Mouse (Mus musculus) midbrain, embryonic 15.5 days (tissue): Measurements from ENCODE around the gene Btaf1. TPM values are rescaled to one million over a fixed set of nuclear protein-coding genes. Genes with fewer than 3 reads are reported as not detected.
"Not testable (repeated sequence)": the region's sequence is repeated elsewhere in the genome, so short reads cannot be mapped to it uniquely, and the experiment has no call there.

Experiments
- ATAC-seq: fragments of 200-750 bp; cut with Nextera tagmentation; replicated peaks from 2 replicates; pipeline ENCODE4 v1.8.0; 2017; ENCODE audit warnings: moderate TSS enrichment
- H3K27ac ChIP-seq: fragments of 300-500 bp; sonication (generic); 2 replicates; pipeline ENCODE4 v1.5.1; 2015; ENCODE audit warnings: mild to moderate bottlenecking, inconsistent platforms
- H3K27me3 ChIP-seq: fragments of 300-500 bp; sonication (generic); replicated peaks from 2 replicates; pipeline ENCODE4 v1.6.1; 2015; ENCODE audit warnings: inconsistent platforms
- H3K36me3 ChIP-seq: fragments of 300-500 bp; sonication (generic); replicated peaks from 2 replicates; pipeline ENCODE4 v1.6.1; 2015; ENCODE audit warnings: inconsistent platforms
- H3K4me1 ChIP-seq: fragments of 300-500 bp; sonication (generic); 2 replicates; pipeline ENCODE4 v1.6.1; 2015; ENCODE audit warnings: inconsistent platforms
- H3K4me2 ChIP-seq: fragments of 300-500 bp; sonication (generic); 2 replicates; pipeline ENCODE4 v1.6.1; 2015; ENCODE audit warnings: inconsistent platforms, mild to moderate bottlenecking, moderate library complexity
- H3K4me3 ChIP-seq: fragments of 300-500 bp; sonication (generic); 2 replicates; pipeline ENCODE4 v1.5.1; 2015; ENCODE audit warnings: mild to moderate bottlenecking, inconsistent platforms
- H3K9ac ChIP-seq: fragments of 300-500 bp; sonication (generic); 2 replicates; pipeline ENCODE4 v1.6.1; 2015; ENCODE audit warnings: mild to moderate bottlenecking, inconsistent platforms
- H3K9me3 ChIP-seq: fragments of 300-500 bp; sonication (generic); 2 replicates; pipeline ENCODE4 v1.6.1; 2016; ENCODE audit warnings: inconsistent platforms
- WGBS: fragments of 180-500 bp; shearing (Covaris S2); methylation state at CpG from one replicate; pipeline ENCODE4 v1.1.7; 2015; ENCODE audit warnings: mixed read lengths; 5-methylcytosine and 5-hydroxymethylcytosine counted together
- polyA plus RNA-seq: library from polyadenylated mRNA; unstranded; fragments of >200 nt; fragmentation: Nextera tagmentation; extraction: Ambion mirVana; gene quantifications from 2 replicates; pipeline ENCODE4 v1.2.1, GENCODE M21; 2015

Btaf1 gene
- polyA plus RNA-seq, 1 experiment from 2014 or later: 10.2 TPM

- Histone ChIP-seq H3K36me3 (no peaks in the 10 kb centered on the region), H3K9me3 (no peaks in the 10 kb centered on the region), H3K9ac (no peak overlapping the region), H3K27ac (no peak overlapping the region), H3K4me2 (peak overlapping the region; percentile 74; the same call in 1 of the 2 replicates), H3K4me3 (no peak overlapping the region), H3K27me3 (no peaks in the 10 kb centered on the region), H3K4me1 (peaks cover 26% of the 10 kb centered on the region)
- 84% methylated on average over 6 of the region's 6 CpGs for WGBS
- ATAC-seq: no peak
Observed at GRCm38 (mm10) chr19:36927800-36928361, 2.0 kb downstream of the Btaf1 start.

- H3K4me2 ChIP-seq: no peak overlapping the region
- H3K4me1 ChIP-seq: peaks cover 24% of the 10 kb centered on the region
- no peak overlapping the region for H3K27ac ChIP-seq
- ATAC-seq: no peak
- H3K36me3 ChIP-seq: no peaks in the 10 kb centered on the region
- H3K9me3 ChIP-seq: no peaks in the 10 kb centered on the region
- H3K27me3 ChIP-seq: no peaks in the 10 kb centered on the region
- no peak overlapping the region for H3K9ac ChIP-seq
- H3K4me3 ChIP-seq: no peak overlapping the region
Observed at GRCm38 (mm10) chr19:36929816-36930215, 3.9 kb downstream of the Btaf1 start.

- H3K9me3 ChIP-seq: no peaks in the 10 kb centered on the region
- no peak overlapping the region for H3K27ac ChIP-seq
- ATAC-seq: no peak
- H3K27me3 ChIP-seq: no peaks in the 10 kb centered on the region
- peaks cover 13% of the 10 kb centered on the region for H3K4me1 ChIP-seq
- no peak overlapping the region for H3K4me2 ChIP-seq
- no peaks in the 10 kb centered on the region for H3K36me3 ChIP-seq
- no peak overlapping the region for H3K4me3 ChIP-seq
- H3K9ac ChIP-seq: no peak overlapping the region
Observed at GRCm38 (mm10) chr19:36932097-36932496, 6.2 kb downstream of the Btaf1 start.

GRCm38 (mm10) chr19:36932613-36933012 lies 6.7 kb downstream of the Btaf1 start:
- no peaks in the 10 kb centered on the region for H3K36me3 ChIP-seq
- peaks cover 8% of the 10 kb centered on the region for H3K4me1 ChIP-seq
- H3K27ac ChIP-seq: no peak overlapping the region
- H3K4me2 ChIP-seq: no peak overlapping the region
- no peak for ATAC-seq
- 94% methylated on average over 2 of the region's 2 CpGs for whole genome bisulfite sequencing
- H3K4me3 ChIP-seq: no peak overlapping the region
- H3K9ac ChIP-seq: no peak overlapping the region
- H3K27me3 ChIP-seq: no peaks in the 10 kb centered on the region
- H3K9me3 ChIP-seq: no peaks in the 10 kb centered on the region

- H3K4me2 ChIP-seq: no peak overlapping the region
- H3K36me3 ChIP-seq: no peaks in the 10 kb centered on the region
- no peak for ATAC-seq
- WGBS: 89% methylated on average over 4 of the region's 4 CpGs
- no peak overlapping the region for H3K9ac ChIP-seq
- H3K4me1 ChIP-seq: no peaks in the 10 kb centered on the region
- no peaks in the 10 kb centered on the region for H3K27me3 ChIP-seq
- H3K4me3 ChIP-seq: no peak overlapping the region
- H3K9me3 ChIP-seq: no peaks in the 10 kb centered on the region
- no peak overlapping the region for H3K27ac ChIP-seq
Observed at GRCm38 (mm10) chr19:36936285-36936684, 10.4 kb downstream of the Btaf1 start.

- Histone ChIP-seq H3K4me1 (no peaks in the 10 kb centered on the region), H3K9me3 (no peaks in the 10 kb centered on the region), H3K36me3 (no peaks in the 10 kb centered on the region), H3K9ac (no peak overlapping the region), H3K4me2 (no peak overlapping the region), H3K27ac (no peak overlapping the region), H3K4me3 (no peak overlapping the region), H3K27me3 (no peaks in the 10 kb centered on the region)
- no peak for ATAC-seq
Observed at GRCm38 (mm10) chr19:36938008-36938407, 12.1 kb downstream of the Btaf1 start.

GRCm38 (mm10) chr19:36940064-36940463 lies 14.2 kb downstream of the Btaf1 start:
- no peaks in the 10 kb centered on the region for H3K36me3 ChIP-seq
- H3K27me3 ChIP-seq: no peaks in the 10 kb centered on the region
- ATAC-seq: no peak
- no peaks in the 10 kb centered on the region for H3K9me3 ChIP-seq
- no peak overlapping the region for H3K4me2 ChIP-seq
- WGBS: 100% methylated on average over 1 of the region's 1 CpGs
- no peaks in the 10 kb centered on the region for H3K4me1 ChIP-seq
- no peak overlapping the region for H3K27ac ChIP-seq
- no peak overlapping the region for H3K4me3 ChIP-seq
- H3K9ac ChIP-seq: no peak overlapping the region

- Histone ChIP-seq H3K4me3 (no peak overlapping the region), H3K36me3 (0 out of 2 replicates have a peak, but pooled peaks cover 5% of the 10 kb centered on the region), H3K27ac (no peak overlapping the region), H3K4me1 (no peaks in the 10 kb centered on the region), H3K9ac (no peak overlapping the region), H3K4me2 (no peak overlapping the region), H3K27me3 (no peaks in the 10 kb centered on the region), H3K9me3 (no peaks in the 10 kb centered on the region)
- 54% methylated on average over 4 of the region's 4 CpGs for WGBS
- no peak for ATAC-seq
Observed at GRCm38 (mm10) chr19:36953637-36954206, 27.8 kb downstream of the Btaf1 start.

- Histone ChIP-seq H3K9me3 (no peaks in the 10 kb centered on the region), H3K27me3 (no peaks in the 10 kb centered on the region), H3K4me2 (no peak overlapping the region), H3K9ac (no peak overlapping the region), H3K4me1 (no peaks in the 10 kb centered on the region), H3K27ac (no peak overlapping the region), H3K36me3 (0 out of 2 replicates have a peak, but pooled peaks cover 11% of the 10 kb centered on the region), H3K4me3 (no peak overlapping the region)
- no peak for ATAC-seq
- 89% methylated on average over 4 of the region's 4 CpGs for WGBS
Observed at GRCm38 (mm10) chr19:36958331-36958730, 32.5 kb downstream of the Btaf1 start.

- H3K4me1 ChIP-seq: no peaks in the 10 kb centered on the region
- no peaks in the 10 kb centered on the region for H3K27me3 ChIP-seq
- no peaks in the 10 kb centered on the region for H3K9me3 ChIP-seq
- H3K9ac ChIP-seq: no peak overlapping the region
- 87% methylated on average over 1 of the region's 1 CpGs for WGBS
- H3K36me3 ChIP-seq: peaks cover 17% of the 10 kb centered on the region
- ATAC-seq: no peak
- H3K27ac ChIP-seq: no peak overlapping the region
- no peak overlapping the region for H3K4me3 ChIP-seq
- no peak overlapping the region for H3K4me2 ChIP-seq
Observed at GRCm38 (mm10) chr19:36961320-36961719, 35.4 kb downstream of the Btaf1 start.

GRCm38 (mm10) chr19:36962544-36963260 lies 36.8 kb downstream of the Btaf1 start:
- not testable (repeated sequence) for H3K4me2 ChIP-seq, H3K4me1 ChIP-seq, H3K9ac ChIP-seq, H3K4me3 ChIP-seq, H3K9me3 ChIP-seq, ATAC-seq, H3K27ac ChIP-seq, H3K27me3 ChIP-seq
- H3K36me3 ChIP-seq: peaks cover 21% of the 10 kb centered on the region
- 83% methylated on average over 6 of the region's 6 CpGs for WGBS

- H3K27me3 ChIP-seq: no peaks in the 10 kb centered on the region
- no peak overlapping the region for H3K4me3 ChIP-seq
- peaks cover 36% of the 10 kb centered on the region for H3K36me3 ChIP-seq
- no peak overlapping the region for H3K27ac ChIP-seq
- no peaks in the 10 kb centered on the region for H3K4me1 ChIP-seq
- no peak overlapping the region for H3K9ac ChIP-seq
- ATAC-seq: no peak
- 90% methylated on average over 5 of the region's 5 CpGs for WGBS
- no peaks in the 10 kb centered on the region for H3K9me3 ChIP-seq
- H3K4me2 ChIP-seq: no peak overlapping the region
Observed at GRCm38 (mm10) chr19:37004557-37004956, 78.7 kb downstream of the Btaf1 start.

GRCm38 (mm10) chr19:37009878-37010281 lies 84.0 kb downstream of the Btaf1 start:
- WGBS: 95% methylated on average over 3 of the region's 3 CpGs
- H3K9ac ChIP-seq: no peak overlapping the region
- no peak for ATAC-seq

More at GRCm38 (mm10) chr19:37009878-37010281, 84.0 kb downstream of the Btaf1 start:
- Histone ChIP-seq H3K4me2 (no peak overlapping the region), H3K27me3 (no peaks in the 10 kb centered on the region), H3K9me3 (no peaks in the 10 kb centered on the region), H3K4me1 (no peaks in the 10 kb centered on the region), H3K4me3 (no peak overlapping the region), H3K36me3 (peaks cover 39% of the 10 kb centered on the region), H3K27ac (no peak overlapping the region)
